Mouse (Mus musculus) Muller cell, postnatal 12 days (primary cell): Measurements from ENCODE around the gene Morc4.
A peak's percentile ranks its signal among the peaks of the same experiment; 100 is the strongest.

ENCODE experiments used
- DNase-seq: peaks from one replicate; pipeline ENCODE4 v3.0.0-alpha.2; 2015; ENCODE audit errors: inconsistent ontology term

The Morc4 gene

DNA sequence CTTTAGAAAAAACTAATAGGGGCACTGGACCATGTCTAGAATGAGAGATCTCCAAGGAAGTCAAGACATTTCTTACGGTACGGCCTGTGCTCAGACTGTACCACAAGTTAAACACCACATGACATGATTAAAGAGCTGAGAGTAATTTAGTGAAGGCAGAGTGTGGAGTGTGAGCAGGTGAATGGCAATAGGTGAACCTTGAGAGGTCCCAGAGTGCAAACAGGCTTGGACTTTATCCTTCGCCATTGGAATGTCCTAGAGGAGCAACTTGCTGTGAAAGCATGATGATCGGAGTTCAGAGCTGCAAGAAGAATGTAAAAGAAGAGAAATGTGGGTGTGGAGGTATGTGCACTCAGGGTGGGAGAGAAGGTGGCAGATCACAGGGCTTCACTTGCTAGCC lies 65.6 kb downstream of the Morc4 start:
- no peak for DNase-seq

GRCm38 (mm10) chrX:139803028-139803427 lies 68.4 kb downstream of the Morc4 start:
- no peak for DNase-seq

- DNase-seq, result no peak
Observed at GRCm38 (mm10) chrX:139800406-139800878, 71.0 kb downstream of the Morc4 start, which contains the start of gene Cldn2. Cldn2 (plus strand) TSS chrX:139800828.

GRCm38 (mm10) chrX:139799953-139800352 lies 71.5 kb downstream of the Morc4 start:
- DNase-seq, result no peak

GRCm38 (mm10) chrX:139797875-139798274 lies 73.6 kb downstream of the Morc4 start:
- DNase-seq, result no peak

DNA sequence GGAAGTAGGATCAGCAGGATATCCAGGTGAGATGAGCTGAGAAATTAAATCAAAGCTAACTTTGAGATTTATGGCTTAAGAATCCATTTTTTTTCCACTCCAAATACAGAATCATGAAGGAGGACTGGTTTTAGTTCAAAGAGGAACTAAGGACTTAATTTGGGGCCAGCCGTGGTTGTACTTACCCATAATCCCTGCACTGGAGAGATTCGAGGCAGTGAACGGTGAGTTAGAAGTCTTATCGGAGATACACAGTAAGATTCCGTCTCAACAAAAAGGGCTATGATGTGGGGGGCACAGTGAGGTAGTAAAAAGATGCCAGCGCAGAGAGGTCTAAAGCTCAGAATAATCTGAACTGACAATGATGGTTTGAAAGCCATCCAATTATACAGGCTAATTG lies 75.4 kb downstream of the Morc4 start:
- DNase-seq, result no peak

GRCm38 (mm10) chrX:139794072-139794845 lies 77.2 kb downstream of the Morc4 start:
- no peak for DNase-seq

GRCm38 (mm10) chrX:139785764-139786163 lies 85.7 kb downstream of the Morc4 start:
- DNase-seq, result no peak

GRCm38 (mm10) chrX:139783045-139783422 lies 88.4 kb downstream of the Morc4 start:
- peak; percentile 38 for DNase-seq

DNA sequence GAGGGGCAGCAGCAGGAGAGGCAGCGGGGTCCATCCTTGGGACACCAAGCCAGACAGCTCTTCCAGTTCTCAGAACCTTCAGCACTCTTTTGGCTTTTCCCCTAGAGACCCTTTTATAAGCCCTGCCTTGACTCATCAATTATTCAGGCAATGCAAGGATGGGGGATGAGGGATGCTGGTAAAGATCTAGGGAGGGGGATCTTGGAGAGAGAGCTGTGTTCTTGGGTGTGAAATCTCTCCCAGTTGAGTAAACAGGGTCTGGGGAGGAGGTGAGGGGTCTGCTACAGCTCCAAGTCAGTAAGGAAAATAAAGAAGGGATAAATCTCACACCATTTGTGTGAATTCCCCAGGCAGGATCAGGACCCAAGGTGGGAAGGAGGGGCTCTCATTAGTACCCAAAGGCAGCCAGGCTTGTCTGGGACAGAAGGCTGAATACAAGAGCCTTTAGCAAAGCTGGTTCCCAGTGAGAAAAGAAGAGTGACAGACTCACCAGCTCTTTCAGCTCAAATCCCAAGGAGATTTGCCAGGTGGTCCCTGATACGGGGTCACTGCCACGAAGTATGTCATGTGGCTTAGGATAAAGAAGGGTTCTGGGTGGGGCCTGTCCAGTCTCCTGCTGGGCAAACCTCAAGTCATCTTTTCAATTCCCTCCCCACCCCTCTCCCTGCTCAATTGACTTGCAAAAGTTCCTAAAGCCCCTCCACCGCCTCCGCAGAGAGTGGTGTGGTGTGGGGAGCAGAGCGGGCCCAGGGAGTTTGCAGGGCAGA lies 89.0 kb downstream of the Morc4 start, which contains the start of gene Ripply1:
Gene Ripply1 (minus strand): TSS at position 76 of the 767 bp plus-strand sequence.
- no peak for DNase-seq

- DNase-seq, result no peak
Observed at GRCm38 (mm10) chrX:139781563-139781962, 89.9 kb downstream of the Morc4 start.

DNA sequence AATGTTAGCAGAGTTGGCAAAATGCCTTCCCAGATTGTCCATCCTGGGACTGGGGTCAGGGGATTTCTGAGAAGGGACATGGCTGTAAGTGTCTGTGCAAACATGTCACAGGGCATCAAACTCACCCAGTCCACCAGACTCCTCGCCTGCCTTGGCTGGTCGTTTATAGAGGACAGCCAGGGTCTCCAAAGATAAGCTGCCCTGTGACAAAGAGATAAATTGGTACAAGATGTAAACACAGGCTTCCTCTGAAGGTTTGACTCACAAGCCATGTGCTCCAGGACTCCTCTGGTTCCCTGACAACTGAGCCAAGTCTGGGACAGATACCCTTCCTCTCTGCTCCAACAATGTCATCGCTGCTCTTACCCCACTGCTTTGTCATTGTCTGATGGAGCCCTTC lies 90.5 kb downstream of the Morc4 start:
- no peak for DNase-seq

DNA sequence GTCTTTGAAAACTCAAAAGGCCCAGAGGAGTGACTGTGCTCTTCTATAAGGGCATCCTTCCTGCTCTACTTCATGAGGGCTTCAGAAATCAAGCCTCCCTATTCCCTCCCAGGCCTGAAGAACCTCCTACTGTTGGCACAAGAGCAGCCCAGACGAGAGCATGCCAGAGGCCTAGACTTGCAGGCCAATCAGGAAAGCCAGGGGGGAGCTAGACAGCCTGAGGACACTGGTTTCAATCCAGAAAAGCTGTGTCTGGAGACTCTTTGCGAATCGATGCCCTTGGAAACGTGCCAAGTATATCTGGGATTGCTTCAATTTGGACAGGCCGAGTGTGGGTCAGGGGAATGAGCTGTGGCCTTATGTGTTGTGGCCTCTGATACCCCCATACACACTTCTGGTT lies 92.1 kb downstream of the Morc4 start:
- DNase-seq, result no peak

DNA sequence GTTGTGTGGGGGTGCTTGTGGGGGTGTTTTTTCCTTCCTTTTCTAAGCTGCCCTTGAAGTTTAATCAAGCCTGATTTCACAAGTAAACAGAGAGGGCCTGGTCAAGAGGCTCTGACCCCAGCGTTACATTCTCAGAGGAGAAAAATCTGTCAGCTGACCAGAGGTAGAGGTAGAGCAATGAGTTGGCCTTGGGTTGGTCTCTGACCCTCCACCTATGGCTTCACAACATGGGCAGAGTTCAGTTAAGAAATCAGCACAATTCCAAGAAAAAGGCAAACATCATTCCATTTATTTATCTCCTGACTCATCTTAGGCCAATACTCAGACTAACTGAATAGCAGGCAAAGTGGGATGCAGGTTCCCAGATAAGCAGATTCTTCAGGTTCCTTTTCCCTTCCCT lies 92.6 kb downstream of the Morc4 start:
- no peak for DNase-seq

GRCm38 (mm10) chrX:139777357-139777756 lies 94.1 kb downstream of the Morc4 start:
- no peak for DNase-seq

DNA sequence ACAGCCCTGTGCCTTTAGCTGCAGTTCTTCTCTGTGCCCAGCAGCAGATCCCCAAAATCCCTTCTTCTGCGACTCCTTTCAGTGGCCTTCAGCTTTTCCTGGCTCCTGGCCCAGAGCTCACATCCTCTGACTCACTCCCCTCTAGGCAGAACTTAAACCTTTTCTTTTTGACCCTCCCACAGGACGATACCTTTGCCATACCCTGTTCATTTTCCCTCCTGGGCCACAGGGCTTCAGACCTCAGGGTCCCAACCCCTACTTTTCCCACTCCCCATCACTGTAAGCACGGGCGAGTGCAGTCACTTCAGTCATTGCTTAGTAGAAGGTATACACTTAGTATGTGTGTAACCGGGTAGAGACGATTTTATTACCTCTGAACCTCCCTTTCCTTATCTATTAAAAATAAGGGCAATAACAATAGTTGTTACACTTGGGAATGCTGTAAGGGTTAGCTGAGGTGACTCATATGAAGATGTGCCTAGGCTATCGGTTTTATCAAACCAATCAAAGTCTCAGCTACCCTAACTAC lies 96.3 kb downstream of the Morc4 start:
- peak; percentile 42 for DNase-seq

GRCm38 (mm10) chrX:139774309-139775083 lies 97.0 kb downstream of the Morc4 start:
- DNase-seq, result peak; percentile 34
